Mouse (Mus musculus): ENCODE data around the gene Mcrip1. TPM values are rescaled to one million over a fixed set of nuclear protein-coding genes. Genes with fewer than 3 reads are reported as not detected.
"Not testable (repeated sequence)": the region's sequence is repeated elsewhere in the genome, so short reads cannot be mapped to it uniquely, and the experiment has no call there.

Gene Mcrip1
- total RNA-seq, 2 experiments from 2014 or later, result 23.4 to 64.7 TPM

GRCm38 (mm10) chr11:120576365-120576981 is 26.9 kb upstream of the Mcrip1 start:
- ATAC-seq (replicated peaks; ENCODE audit: poor library complexity, severe bottlenecking), result no peak

- ATAC-seq (replicated peaks; ENCODE audit: poor library complexity, severe bottlenecking), result no peak
Observed at GRCm38 (mm10) chr11:120575940-120576339, 26.4 kb upstream of the Mcrip1 start.

GRCm38 (mm10) chr11:120575046-120575445 is 25.5 kb upstream of the Mcrip1 start:
- ATAC-seq (replicated peaks; ENCODE audit: poor library complexity, severe bottlenecking), result no peak

DNA sequence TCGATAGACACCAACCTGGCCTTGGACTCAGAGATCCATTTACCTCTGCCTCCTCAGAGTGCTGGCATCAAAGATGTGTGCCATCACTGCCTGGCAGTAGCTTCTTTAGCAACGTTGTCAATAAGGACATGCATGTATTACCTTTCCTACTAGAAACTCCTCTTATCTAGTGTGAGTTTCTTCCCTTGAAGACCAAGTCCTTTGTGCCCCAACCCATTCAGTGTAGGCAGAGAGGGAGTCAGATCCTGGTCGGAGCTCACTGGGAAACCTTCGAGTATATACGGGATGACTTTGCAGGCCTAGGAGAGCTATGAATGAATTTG is 24.7 kb upstream of the Mcrip1 start:
- no peak for ATAC-seq (replicated peaks; ENCODE audit: poor library complexity, severe bottlenecking)

DNA sequence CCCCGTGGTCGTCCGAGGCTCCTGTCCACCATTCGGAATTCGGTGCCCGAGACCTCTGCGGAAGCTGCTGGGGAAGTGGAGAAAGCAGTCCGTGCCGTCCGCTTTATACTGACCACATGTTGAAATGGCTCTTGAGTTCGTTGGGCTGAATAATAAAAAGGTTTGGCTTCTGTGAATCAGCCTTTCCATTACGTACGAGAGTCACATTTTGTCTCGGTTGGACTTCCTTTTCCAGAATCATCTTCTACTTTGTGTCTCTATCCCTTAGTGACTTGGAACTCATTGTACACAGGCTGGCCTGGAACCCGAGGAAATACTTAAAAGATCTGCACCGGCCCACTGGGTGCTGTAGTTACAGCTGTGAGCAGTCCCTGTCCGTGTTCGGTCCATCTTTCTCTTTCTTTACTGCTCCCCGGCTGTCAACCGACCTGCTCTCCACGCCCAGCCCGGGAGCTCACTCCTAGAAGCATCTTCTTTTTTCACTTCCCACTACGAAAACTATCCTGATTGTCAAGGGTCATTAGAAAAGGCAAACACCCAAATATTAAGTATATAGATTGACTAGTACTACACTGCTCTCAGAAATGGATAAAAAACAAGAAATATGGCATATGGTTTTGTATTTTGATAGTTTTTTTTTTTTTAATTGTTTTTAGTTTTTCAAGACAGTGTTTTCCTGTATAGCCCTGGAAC is 24.2 kb upstream of the Mcrip1 start:
- ATAC-seq (replicated peaks; ENCODE audit: poor library complexity, severe bottlenecking), result no peak

DNA sequence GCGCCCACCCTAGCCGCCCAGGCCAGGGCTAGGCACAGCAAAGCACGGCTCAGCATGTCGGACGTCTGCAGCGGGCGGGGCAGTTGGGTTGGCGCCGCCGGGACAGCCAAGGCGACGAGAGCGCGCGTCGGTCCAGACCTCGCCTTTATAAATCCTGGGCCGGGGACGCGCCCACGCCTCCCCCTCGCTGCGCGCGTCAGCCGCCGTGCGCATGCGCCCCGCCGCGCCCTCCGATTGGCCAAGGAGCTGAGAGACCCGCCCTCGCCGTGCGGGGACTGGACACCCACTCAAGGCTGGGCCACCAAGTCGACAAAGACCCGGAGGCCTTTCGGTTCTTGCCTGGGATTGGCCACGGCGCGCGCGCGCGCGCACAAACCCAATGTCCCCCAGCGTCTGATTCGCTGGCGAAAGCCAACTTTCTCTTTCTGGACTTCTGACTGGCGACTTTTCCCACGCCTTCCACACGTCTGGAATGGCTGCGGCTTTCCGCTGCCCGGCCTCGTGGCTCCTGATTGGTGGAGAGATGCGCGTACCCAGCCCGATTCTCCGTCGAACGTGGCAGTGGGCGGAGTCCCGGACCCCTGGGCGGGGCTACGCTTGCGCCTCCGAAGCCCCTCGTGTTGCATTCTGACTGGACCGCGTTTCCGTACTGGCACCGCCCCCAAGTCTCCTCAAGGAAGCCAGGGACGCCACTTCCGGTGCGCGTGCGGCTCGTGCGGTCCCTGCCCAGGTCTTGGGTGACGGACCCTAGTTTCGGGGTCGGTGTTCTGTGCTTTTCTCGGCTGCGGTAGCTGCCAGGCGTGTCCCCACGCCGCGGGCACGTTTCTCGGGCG is 23.4 kb upstream of the Mcrip1 start, which contains the start of gene P4hb:
P4hb (minus strand) TSS at position 502 of the 833 bp plus-strand sequence.
- ATAC-seq (replicated peaks; ENCODE audit: poor library complexity, severe bottlenecking), result peak; percentile 72

DNA sequence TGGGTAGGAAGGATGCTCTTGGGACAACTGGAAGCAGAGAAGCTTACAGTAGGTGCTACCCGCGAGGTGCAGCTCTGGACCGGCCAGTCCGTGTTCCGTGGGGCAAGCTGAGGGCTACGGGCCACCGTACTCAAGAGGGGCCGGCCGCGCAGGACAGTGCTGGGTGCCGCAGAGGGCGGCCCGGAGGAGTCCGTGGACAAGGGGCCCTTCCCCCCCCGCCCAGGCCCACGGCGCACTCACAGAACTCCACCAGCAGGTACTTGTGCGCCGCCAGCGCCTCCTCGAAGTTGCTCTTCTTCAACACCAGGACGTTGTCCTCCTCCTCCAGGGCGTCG is 22.9 kb upstream of the Mcrip1 start:
- ATAC-seq (replicated peaks; ENCODE audit: poor library complexity, severe bottlenecking), result no peak

GRCm38 (mm10) chr11:120571754-120572416 is 22.4 kb upstream of the Mcrip1 start:
- no peak for ATAC-seq (replicated peaks; ENCODE audit: poor library complexity, severe bottlenecking)

- peak; percentile 36 for ATAC-seq (replicated peaks; ENCODE audit: poor library complexity, severe bottlenecking)
Observed at GRCm38 (mm10) chr11:120571122-120571521, 21.6 kb upstream of the Mcrip1 start.

GRCm38 (mm10) chr11:120568324-120568723 is 18.8 kb upstream of the Mcrip1 start:
- ATAC-seq (replicated peaks; ENCODE audit: poor library complexity, severe bottlenecking), result no peak

DNA sequence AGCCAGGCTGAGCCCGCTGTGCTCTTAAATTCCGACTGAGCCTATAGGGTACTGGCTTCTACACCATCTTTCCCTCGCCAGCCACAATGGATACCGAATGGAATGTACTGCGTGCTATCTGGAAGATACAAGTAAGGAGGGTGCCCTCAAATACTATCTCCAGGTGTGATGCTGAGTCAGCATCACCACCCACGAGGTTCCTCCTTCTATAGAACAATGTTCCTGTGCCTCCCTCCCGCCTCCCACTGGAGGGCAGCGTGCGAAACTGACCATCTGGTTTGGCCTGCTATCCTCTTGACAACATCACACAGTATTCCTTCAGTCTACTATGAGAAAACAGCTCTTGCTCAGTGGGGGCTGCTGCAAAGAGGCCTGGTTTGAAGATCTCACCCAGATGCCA is 15.6 kb upstream of the Mcrip1 start:
- no peak for ATAC-seq (replicated peaks; ENCODE audit: poor library complexity, severe bottlenecking)

- ATAC-seq (replicated peaks; ENCODE audit: poor library complexity, severe bottlenecking), result no peak
Observed at GRCm38 (mm10) chr11:120562949-120563348, 13.4 kb upstream of the Mcrip1 start.

- no peak for ATAC-seq (replicated peaks; ENCODE audit: poor library complexity, severe bottlenecking)
Observed at GRCm38 (mm10) chr11:120560952-120561728, 11.6 kb upstream of the Mcrip1 start.

DNA sequence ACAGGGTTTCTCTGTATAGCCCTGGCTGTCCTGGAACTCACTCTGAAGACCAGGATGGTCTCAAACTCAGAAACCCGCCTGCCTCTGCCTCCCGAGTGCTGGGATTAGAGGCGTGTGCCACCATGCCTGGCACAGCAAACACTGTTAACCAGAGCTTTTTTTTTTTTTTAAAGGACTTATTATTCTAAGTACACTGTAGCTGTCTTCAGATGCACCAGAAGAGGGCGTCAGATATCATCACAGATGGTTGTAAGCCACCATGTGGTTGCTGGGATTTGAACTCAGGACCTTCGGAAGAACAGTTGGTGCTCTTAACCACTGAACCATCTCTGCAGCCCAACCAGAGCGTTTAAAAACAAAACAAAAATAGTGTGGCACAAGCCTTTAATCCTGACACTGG is 9.3 kb upstream of the Mcrip1 start:
- ATAC-seq (replicated peaks; ENCODE audit: poor library complexity, severe bottlenecking), result not testable (repeated sequence)

GRCm38 (mm10) chr11:120555260-120555659 is 5.7 kb upstream of the Mcrip1 start:
- no peak for ATAC-seq (replicated peaks; ENCODE audit: poor library complexity, severe bottlenecking)

- peak; percentile 16; the same call in 1 of the 2 replicates for ATAC-seq (replicated peaks; ENCODE audit: poor library complexity, severe bottlenecking)
Observed at GRCm38 (mm10) chr11:120554834-120555233, 5.3 kb upstream of the Mcrip1 start.

- no peak for ATAC-seq (replicated peaks; ENCODE audit: poor library complexity, severe bottlenecking)
Observed at GRCm38 (mm10) chr11:120552736-120553135, 3.2 kb upstream of the Mcrip1 start.

DNA sequence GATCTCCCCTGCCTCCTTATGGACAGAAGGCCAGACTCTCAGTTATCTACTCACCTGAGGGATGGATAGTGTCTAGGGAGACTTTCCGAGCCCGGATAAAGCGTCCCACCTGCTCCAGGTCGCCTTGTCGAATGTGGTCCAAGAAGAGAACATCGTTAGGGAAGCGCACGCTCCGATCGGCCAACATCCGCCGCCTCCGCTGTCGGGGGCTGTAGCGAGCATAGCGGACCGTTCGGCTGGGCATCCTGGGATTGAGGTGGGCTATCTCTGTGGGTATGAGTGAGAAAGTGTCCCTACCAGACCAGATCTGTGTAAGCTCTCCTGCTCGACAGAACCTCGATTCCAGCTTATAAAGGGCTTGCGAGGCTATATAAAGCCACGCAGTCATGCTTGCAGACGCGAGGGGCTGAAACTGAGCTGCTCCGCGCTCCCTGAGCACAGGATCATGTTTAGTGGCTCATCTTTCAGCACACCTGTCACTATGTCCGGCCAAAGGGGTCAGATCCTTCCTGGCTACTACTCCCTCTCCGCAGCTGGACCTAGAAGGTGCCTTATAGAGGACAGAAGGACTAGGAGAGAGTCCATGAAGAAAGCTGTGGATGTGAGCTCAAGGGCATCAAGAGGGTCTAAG is 1.4 kb upstream of the Mcrip1 start, which contains the start of gene Ppp1r27:
Ppp1r27 (minus strand) TSS at position 323 of the 631 bp plus-strand sequence.
- no peak for ATAC-seq (replicated peaks; ENCODE audit: poor library complexity, severe bottlenecking)

DNA sequence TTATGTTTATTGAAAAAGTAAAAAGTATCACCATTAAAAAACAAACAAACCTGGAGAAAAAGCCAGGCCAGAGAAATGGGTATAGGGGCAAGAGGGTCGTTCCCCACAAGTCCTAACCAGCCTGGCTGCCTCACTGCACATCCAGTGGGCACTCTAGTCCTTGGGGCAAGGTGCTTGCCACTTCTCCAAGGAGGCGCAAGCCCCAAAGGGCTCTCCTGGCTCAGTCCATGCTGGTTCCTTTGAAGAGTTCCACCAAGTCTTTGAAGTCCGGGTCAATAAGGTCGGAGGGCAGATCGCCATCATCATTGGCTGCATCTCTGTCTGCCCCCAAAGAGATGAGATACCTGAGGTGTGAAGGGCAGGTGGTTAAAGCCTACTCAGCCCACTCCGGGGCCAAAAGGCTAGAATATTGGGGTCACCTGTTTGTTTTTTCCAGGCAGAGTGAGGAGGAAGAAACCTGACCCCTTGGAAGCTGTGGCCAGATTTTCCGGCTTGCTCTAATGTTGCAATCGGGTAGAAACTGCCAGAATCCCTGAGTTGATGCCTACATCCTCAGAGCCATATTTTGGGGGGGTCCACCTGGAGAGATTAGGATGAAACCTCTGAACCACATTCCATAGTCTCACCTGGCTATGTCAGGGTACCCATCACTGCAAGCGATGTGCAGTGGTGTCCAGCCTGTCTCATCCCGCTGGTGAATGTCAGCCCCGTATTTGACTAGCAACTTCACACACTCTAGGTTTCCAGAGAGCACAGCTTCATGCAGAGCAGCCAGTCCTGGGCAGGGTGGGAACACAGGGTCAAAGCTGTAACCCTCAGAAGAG is 671 bp upstream of the Mcrip1 start:
- ATAC-seq (replicated peaks; ENCODE audit: poor library complexity, severe bottlenecking), result no peak

Measured in granulocyte monocyte progenitor cell, adult 5-6 weeks (primary cell).